Mouse (Mus musculus): ENCODE measurements around the gene Mixl1. TPM values are rescaled to one million over a fixed set of nuclear protein-coding genes. Genes with fewer than 3 reads are reported as not detected.

Mixl1 gene
- polyA plus RNA-seq, 1 experiment from 2014 or later = 0.09 TPM

- Histone ChIP-seq H3K27me3 (ENCODE audit: control insufficient read depth, insufficient read depth, low read length) (no peaks in the 10 kb centered on the region), H3K36me3 (ENCODE audit: control insufficient read depth, insufficient read depth, low read length) (no peaks in the 10 kb centered on the region), H3K4me1 (ENCODE audit: control insufficient read depth, insufficient read depth, low read length) (no peaks in the 10 kb centered on the region), H3K4me3 (ENCODE audit: low read depth, low read length) (no peak overlapping the region), H3K27ac (ENCODE audit: low read depth, low read length) (no peak overlapping the region), H3K4me2 (ENCODE audit: low read depth) (no peak overlapping the region), H3K9ac (ENCODE audit: low read length) (no peak overlapping the region), H3K9me3 (ENCODE audit: control insufficient read depth, low read length) (no peaks in the 10 kb centered on the region)
- DNase-seq (ENCODE audit: low spot score) (no peak), ATAC-seq (ENCODE audit: insufficient read depth, low FRiP score, low TSS enrichment) (no peak)
- 72% methylated on average over 5 of the region's 5 CpGs for WGBS
These were observed 21.9 kb upstream of the Mixl1 start for GRCm38 (mm10) chr1:180718756-180719155.

GRCm38 (mm10) chr1:180708935-180709776, 12.3 kb upstream of the Mixl1 start:
- Histone ChIP-seq H3K36me3 (ENCODE audit: control insufficient read depth, insufficient read depth, low read length) (no peaks in the 10 kb centered on the region), H3K4me1 (ENCODE audit: control insufficient read depth, insufficient read depth, low read length) (no peaks in the 10 kb centered on the region), H3K4me3 (ENCODE audit: low read depth, low read length) (no peak overlapping the region), H3K27ac (ENCODE audit: low read depth, low read length) (no peak overlapping the region), H3K4me2 (ENCODE audit: low read depth) (no peak overlapping the region), H3K27me3 (ENCODE audit: control insufficient read depth, insufficient read depth, low read length) (no peaks in the 10 kb centered on the region), H3K9me3 (ENCODE audit: control insufficient read depth, low read length) (no peaks in the 10 kb centered on the region), H3K9ac (ENCODE audit: low read length) (no peak overlapping the region)
- no peak for DNase-seq (ENCODE audit: low spot score)
- ATAC-seq (ENCODE audit: insufficient read depth, low FRiP score, low TSS enrichment) = no peak
- 77% methylated on average over 14 of the region's 14 CpGs for WGBS

GRCm38 (mm10) chr1:180707813-180708212, 11.0 kb upstream of the Mixl1 start:
- Histone ChIP-seq H3K27me3 (ENCODE audit: control insufficient read depth, insufficient read depth, low read length) (no peaks in the 10 kb centered on the region), H3K4me2 (ENCODE audit: low read depth) (no peak overlapping the region), H3K9ac (ENCODE audit: low read length) (no peak overlapping the region), H3K36me3 (ENCODE audit: control insufficient read depth, insufficient read depth, low read length) (no peaks in the 10 kb centered on the region), H3K27ac (ENCODE audit: low read depth, low read length) (no peak overlapping the region), H3K9me3 (ENCODE audit: control insufficient read depth, low read length) (no peaks in the 10 kb centered on the region), H3K4me3 (ENCODE audit: low read depth, low read length) (no peak overlapping the region), H3K4me1 (ENCODE audit: control insufficient read depth, insufficient read depth, low read length) (no peaks in the 10 kb centered on the region)
- ATAC-seq (ENCODE audit: insufficient read depth, low FRiP score, low TSS enrichment) (no peak), DNase-seq (ENCODE audit: low spot score) (no peak)
- 88% methylated on average over 3 of the region's 3 CpGs for WGBS

- Histone ChIP-seq H3K27me3 (ENCODE audit: control insufficient read depth, insufficient read depth, low read length) (no peaks in the 10 kb centered on the region), H3K9ac (ENCODE audit: low read length) (no peak overlapping the region), H3K4me1 (ENCODE audit: control insufficient read depth, insufficient read depth, low read length) (no peaks in the 10 kb centered on the region), H3K9me3 (ENCODE audit: control insufficient read depth, low read length) (no peaks in the 10 kb centered on the region), H3K27ac (ENCODE audit: low read depth, low read length) (no peak overlapping the region), H3K36me3 (ENCODE audit: control insufficient read depth, insufficient read depth, low read length) (no peaks in the 10 kb centered on the region), H3K4me2 (ENCODE audit: low read depth) (no peak overlapping the region), H3K4me3 (ENCODE audit: low read depth, low read length) (no peak overlapping the region)
- DNase-seq (ENCODE audit: low spot score) (no peak), ATAC-seq (ENCODE audit: insufficient read depth, low FRiP score, low TSS enrichment) (no peak)
- 55% methylated on average over 3 of the region's 3 CpGs for WGBS
These were observed 10.5 kb upstream of the Mixl1 start for GRCm38 (mm10) chr1:180707368-180707767.

GRCm38 (mm10) chr1:180703400-180703799, 6.6 kb upstream of the Mixl1 start:
- Histone ChIP-seq H3K9me3 (ENCODE audit: control insufficient read depth, low read length) (no peaks in the 10 kb centered on the region), H3K36me3 (ENCODE audit: control insufficient read depth, insufficient read depth, low read length) (no peaks in the 10 kb centered on the region), H3K27ac (ENCODE audit: low read depth, low read length) (no peak overlapping the region), H3K27me3 (ENCODE audit: control insufficient read depth, insufficient read depth, low read length) (peaks cover 3% of the 10 kb centered on the region; the same call in 1 of the 2 replicates), H3K4me1 (ENCODE audit: control insufficient read depth, insufficient read depth, low read length) (no peaks in the 10 kb centered on the region), H3K4me3 (ENCODE audit: low read depth, low read length) (no peak overlapping the region), H3K9ac (ENCODE audit: low read length) (no peak overlapping the region), H3K4me2 (ENCODE audit: low read depth) (no peak overlapping the region)
- DNase-seq (ENCODE audit: low spot score) (no peak), ATAC-seq (ENCODE audit: insufficient read depth, low FRiP score, low TSS enrichment) (no peak)
- 42% methylated on average over 6 of the region's 6 CpGs for WGBS

GRCm38 (mm10) chr1:180698063-180698462, 1.2 kb upstream of the Mixl1 start:
- no peak for ATAC-seq (ENCODE audit: insufficient read depth, low FRiP score, low TSS enrichment)
- H3K4me2 ChIP-seq (ENCODE audit: low read depth) = no peak overlapping the region
- WGBS = 43% methylated on average over 5 of the region's 5 CpGs
- H3K9me3 ChIP-seq (ENCODE audit: control insufficient read depth, low read length) = no peaks in the 10 kb centered on the region
- H3K36me3 ChIP-seq (ENCODE audit: control insufficient read depth, insufficient read depth, low read length) = no peaks in the 10 kb centered on the region
- no peak for DNase-seq (ENCODE audit: low spot score)
- no peak overlapping the region for H3K4me3 ChIP-seq (ENCODE audit: low read depth, low read length)
- H3K9ac ChIP-seq (ENCODE audit: low read length) = no peak overlapping the region
- no peak overlapping the region for H3K27ac ChIP-seq (ENCODE audit: low read depth, low read length)
- H3K4me1 ChIP-seq (ENCODE audit: control insufficient read depth, insufficient read depth, low read length) = no peaks in the 10 kb centered on the region; the same call in 1 of the 2 replicates
- H3K27me3 ChIP-seq (ENCODE audit: control insufficient read depth, insufficient read depth, low read length) = peaks cover 31% of the 10 kb centered on the region

GRCm38 (mm10) chr1:180691284-180691683, 5.5 kb downstream of the Mixl1 start:
- Histone ChIP-seq H3K4me3 (ENCODE audit: low read depth, low read length) (no peak overlapping the region), H3K9ac (ENCODE audit: low read length) (no peak overlapping the region), H3K4me2 (ENCODE audit: low read depth) (no peak overlapping the region), H3K27me3 (ENCODE audit: control insufficient read depth, insufficient read depth, low read length) (peaks cover 8% of the 10 kb centered on the region), H3K4me1 (ENCODE audit: control insufficient read depth, insufficient read depth, low read length) (no peaks in the 10 kb centered on the region; the same call in 1 of the 2 replicates), H3K36me3 (ENCODE audit: control insufficient read depth, insufficient read depth, low read length) (peaks cover 8% of the 10 kb centered on the region), H3K27ac (ENCODE audit: low read depth, low read length) (no peak overlapping the region), H3K9me3 (ENCODE audit: control insufficient read depth, low read length) (no peaks in the 10 kb centered on the region)
- no peak for DNase-seq (ENCODE audit: low spot score)
- WGBS = 92% methylated on average over 7 of the region's 7 CpGs
- ATAC-seq (ENCODE audit: insufficient read depth, low FRiP score, low TSS enrichment) = no peak

Data from neural tube, embryonic 11.5 days (tissue).